Mouse (Mus musculus): ENCODE results near the gene Ppp1r12a. TPM values are rescaled to one million over a fixed set of nuclear protein-coding genes. Genes with fewer than 3 reads are reported as not detected.

The Ppp1r12a gene
- polyA plus RNA-seq, 1 experiment: 1.0 TPM

DNA sequence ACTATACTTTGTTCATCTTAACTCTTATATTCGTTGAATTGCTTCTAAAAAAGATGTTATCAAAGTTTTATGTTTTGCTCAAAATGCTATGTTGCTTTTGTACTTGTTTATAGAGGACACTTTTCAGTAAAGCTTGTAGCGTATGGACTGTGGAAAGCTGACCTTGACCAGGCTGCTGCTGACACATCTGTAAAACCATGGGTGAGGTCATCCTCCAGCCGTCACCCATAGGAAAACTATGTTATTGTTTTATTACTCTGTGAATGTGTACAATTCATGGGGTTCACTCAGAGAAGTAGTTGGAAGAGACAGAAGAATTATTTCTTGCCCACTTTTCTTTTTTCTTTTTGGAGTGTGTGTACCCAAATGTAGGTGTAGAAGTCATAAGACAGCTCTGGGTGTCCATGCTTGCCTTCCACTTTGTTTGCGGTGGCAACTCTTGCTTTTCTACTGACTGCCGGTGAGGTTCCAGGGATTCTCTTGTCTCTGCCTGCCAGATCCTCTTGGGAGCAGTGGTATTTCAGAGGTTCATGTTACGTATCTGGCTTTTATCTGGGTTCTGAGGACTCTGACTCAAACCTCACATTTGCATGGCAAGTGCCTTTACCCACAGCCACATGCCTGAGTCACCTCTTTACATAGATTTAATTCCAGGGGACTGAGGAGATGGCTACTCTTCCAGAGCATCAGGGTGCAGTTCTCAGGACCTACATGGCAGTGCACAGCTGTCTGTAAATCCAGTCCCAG lies 11.0 kb downstream of the Ppp1r12a start:
- TF ChIP-seq TAL1 (IDR thresholded peaks at IDR 0.05; ENCODE audit: low read length) (no peak), GATA1 (IDR thresholded peaks at IDR 0.05; ENCODE audit: low read length) (no peak)
- Histone ChIP-seq H3K36me3 (ENCODE audit: control insufficient read depth) (peaks cover 12% of the 10 kb centered on the region), H3K4me1 (ENCODE audit: control insufficient read depth) (peaks cover 51% of the 10 kb centered on the region), H3K4me3 (replicated peaks) (no peak overlapping the region), H3K27me3 (ENCODE audit: control insufficient read depth) (no peaks in the 10 kb centered on the region), H3K9me3 (ENCODE audit: control insufficient read depth, low read length) (no peaks in the 10 kb centered on the region)

DNA sequence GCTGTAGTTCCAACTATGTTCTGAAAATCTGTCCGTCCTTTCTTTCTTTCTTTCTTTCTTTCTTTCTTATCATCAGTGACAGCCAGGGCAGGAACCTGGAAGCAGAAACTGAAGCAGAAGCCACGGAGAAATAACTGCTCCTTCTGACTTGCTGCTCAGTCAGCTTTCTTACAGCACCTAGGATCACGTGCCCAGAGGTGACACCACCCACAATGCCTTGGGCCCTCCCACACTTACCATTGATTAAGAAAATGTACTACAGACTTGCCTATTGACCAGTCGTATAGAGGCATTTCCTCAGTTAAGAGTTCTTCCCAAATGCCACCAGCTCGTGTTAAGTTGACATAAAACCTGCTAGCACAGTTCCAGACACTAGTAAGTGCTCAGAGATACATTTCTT lies 12.1 kb downstream of the Ppp1r12a start:
- Histone ChIP-seq H3K36me3 (ENCODE audit: control insufficient read depth) (peaks cover 8% of the 10 kb centered on the region), H3K9me3 (ENCODE audit: control insufficient read depth, low read length) (no peaks in the 10 kb centered on the region), H3K27me3 (ENCODE audit: control insufficient read depth) (no peaks in the 10 kb centered on the region), H3K4me1 (ENCODE audit: control insufficient read depth) (peaks cover 56% of the 10 kb centered on the region), H3K4me3 (replicated peaks) (no peak overlapping the region)
- TF ChIP-seq TAL1 (IDR thresholded peaks at IDR 0.05; ENCODE audit: low read length) (no peak), GATA1 (IDR thresholded peaks at IDR 0.05; ENCODE audit: low read length) (no peak)

DNA sequence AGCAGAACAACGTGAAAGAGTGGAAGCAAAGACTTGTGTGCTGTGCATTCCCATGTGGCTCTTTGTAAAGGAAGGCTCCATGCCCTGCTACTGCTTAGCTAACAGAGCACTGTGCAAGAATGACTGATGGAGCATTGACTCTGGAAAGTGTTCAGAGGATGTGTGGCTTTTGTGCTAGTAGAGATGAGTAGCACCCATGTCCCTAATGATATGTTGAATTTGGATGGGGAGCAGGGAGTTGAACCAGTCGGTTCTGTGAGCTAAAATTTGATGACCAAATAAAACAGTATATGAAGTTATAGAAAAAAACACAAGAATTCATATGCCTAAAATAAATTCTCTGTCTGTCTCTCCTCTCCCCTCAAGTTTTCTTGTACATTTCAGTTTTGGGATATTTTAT lies 13.9 kb downstream of the Ppp1r12a start:
- H3K27me3 ChIP-seq (ENCODE audit: control insufficient read depth): no peaks in the 10 kb centered on the region
- peaks cover 61% of the 10 kb centered on the region for H3K4me1 ChIP-seq (ENCODE audit: control insufficient read depth)
- no peak for TF ChIP-seq GATA1 (IDR thresholded peaks at IDR 0.05; ENCODE audit: low read length)
- no peak for TF ChIP-seq TAL1 (IDR thresholded peaks at IDR 0.05; ENCODE audit: low read length)
- no peak overlapping the region for H3K4me3 ChIP-seq (replicated peaks)
- peaks cover 10% of the 10 kb centered on the region for H3K36me3 ChIP-seq (ENCODE audit: control insufficient read depth)
- H3K9me3 ChIP-seq (ENCODE audit: control insufficient read depth, low read length): no peaks in the 10 kb centered on the region

DNA sequence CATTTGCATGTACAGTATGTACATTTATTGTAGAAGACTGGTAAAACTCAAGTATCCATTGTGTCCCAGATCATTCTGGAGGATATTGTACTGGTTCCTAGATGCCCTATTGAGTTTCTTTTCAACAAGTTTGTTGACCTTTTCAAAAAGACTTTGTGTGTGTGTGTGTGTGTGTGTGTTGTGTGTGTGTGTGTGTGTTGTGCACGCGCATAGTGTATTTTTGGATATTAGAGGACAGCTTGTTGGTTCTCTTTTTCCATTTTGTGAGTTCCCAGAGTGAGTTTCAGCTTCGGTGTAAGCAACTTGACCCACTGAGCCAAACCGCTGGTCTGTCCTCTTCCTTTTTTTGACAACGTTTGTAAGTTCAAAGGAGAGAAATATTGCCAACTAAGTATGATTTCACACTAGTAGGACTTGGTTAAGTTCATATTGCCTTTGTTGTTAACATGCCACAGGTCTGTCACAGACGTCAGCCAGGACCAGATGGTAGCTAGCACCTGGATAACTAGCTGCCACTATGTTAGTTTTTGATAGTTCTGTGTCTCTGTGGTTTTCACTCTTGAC lies 16.4 kb downstream of the Ppp1r12a start:
- Histone ChIP-seq H3K4me1 (ENCODE audit: control insufficient read depth) (peaks cover 59% of the 10 kb centered on the region), H3K4me3 (replicated peaks) (no peak overlapping the region), H3K9me3 (ENCODE audit: control insufficient read depth, low read length) (no peaks in the 10 kb centered on the region), H3K27me3 (ENCODE audit: control insufficient read depth) (no peaks in the 10 kb centered on the region), H3K36me3 (ENCODE audit: control insufficient read depth) (peaks cover 5% of the 10 kb centered on the region)
- no peak for TF ChIP-seq GATA1 (IDR thresholded peaks at IDR 0.05; ENCODE audit: low read length)
- no peak for TF ChIP-seq TAL1 (IDR thresholded peaks at IDR 0.05; ENCODE audit: low read length)

DNA sequence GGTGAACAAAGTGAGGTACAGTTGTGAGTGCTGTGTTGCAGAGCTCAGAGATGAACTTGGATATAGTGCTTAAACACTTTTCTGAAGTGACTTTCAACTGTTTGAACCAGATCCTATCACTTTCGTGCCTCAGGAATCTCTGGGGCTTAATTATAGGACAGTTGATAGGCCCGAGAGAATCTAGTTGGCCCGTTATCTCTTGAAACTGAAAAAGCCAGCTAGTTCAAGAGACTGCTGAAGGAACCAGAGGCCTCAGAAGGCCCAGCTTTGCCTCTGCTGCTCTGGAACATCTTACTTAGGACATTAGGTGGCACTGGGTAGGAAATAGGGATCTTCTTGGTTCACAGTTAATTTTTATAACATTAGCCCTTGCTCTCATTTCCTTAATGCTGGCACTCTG lies 17.4 kb downstream of the Ppp1r12a start:
- no peak overlapping the region for H3K4me3 ChIP-seq (replicated peaks)
- no peaks in the 10 kb centered on the region for H3K27me3 ChIP-seq (ENCODE audit: control insufficient read depth)
- TF ChIP-seq TAL1 (IDR thresholded peaks at IDR 0.05; ENCODE audit: low read length) (no peak), GATA1 (IDR thresholded peaks at IDR 0.05; ENCODE audit: low read length) (no peak)
- H3K36me3 ChIP-seq (ENCODE audit: control insufficient read depth): peaks cover 6% of the 10 kb centered on the region
- no peaks in the 10 kb centered on the region for H3K9me3 ChIP-seq (ENCODE audit: control insufficient read depth, low read length)
- H3K4me1 ChIP-seq (ENCODE audit: control insufficient read depth): peaks cover 51% of the 10 kb centered on the region

DNA sequence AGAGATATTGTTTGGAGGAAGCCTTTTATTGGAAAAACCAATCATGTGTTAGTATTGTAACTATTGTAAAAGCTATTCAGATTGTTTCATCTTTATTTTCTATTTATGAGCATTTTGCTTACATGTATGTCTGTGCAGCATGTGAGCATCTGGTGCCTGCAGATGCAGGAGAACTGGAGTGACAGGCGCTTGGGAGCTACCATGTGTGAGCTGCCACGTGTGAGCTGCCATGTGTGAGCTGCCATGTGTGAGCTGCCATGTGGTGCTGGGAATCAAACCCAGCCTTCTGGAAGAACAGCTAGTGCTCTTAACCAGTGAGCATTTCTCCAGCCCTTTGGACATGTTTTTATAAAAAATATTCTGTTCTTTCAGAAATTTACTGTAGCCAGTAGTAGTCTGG lies 18.3 kb downstream of the Ppp1r12a start:
- Histone ChIP-seq H3K36me3 (ENCODE audit: control insufficient read depth) (peaks cover 6% of the 10 kb centered on the region), H3K4me3 (replicated peaks) (no peak overlapping the region), H3K4me1 (ENCODE audit: control insufficient read depth) (peaks cover 44% of the 10 kb centered on the region), H3K9me3 (ENCODE audit: control insufficient read depth, low read length) (no peaks in the 10 kb centered on the region), H3K27me3 (ENCODE audit: control insufficient read depth) (no peaks in the 10 kb centered on the region)
- TF ChIP-seq GATA1 (IDR thresholded peaks at IDR 0.05; ENCODE audit: low read length) (no peak), TAL1 (IDR thresholded peaks at IDR 0.05; ENCODE audit: low read length) (no peak)

DNA sequence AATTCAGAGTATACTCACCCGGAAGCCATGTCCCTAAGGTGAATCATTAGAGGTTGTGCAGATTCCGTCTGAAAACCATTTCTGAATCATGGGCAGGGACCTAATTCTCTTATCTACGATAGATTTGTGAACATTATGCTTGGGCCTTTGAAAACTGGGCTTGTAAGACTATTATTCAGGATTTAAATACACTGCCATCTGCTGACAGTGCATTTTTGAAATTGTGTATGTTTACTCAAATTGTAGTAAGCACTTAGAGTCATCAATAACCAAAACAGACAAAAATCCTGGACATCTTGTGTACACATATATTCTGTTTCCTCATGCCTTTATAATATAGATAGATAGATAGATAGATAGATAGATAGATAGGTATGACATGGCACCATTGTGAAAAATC lies 19.9 kb downstream of the Ppp1r12a start:
- no peaks in the 10 kb centered on the region for H3K27me3 ChIP-seq (ENCODE audit: control insufficient read depth)
- peaks cover 6% of the 10 kb centered on the region for H3K36me3 ChIP-seq (ENCODE audit: control insufficient read depth)
- TF ChIP-seq GATA1 (IDR thresholded peaks at IDR 0.05; ENCODE audit: low read length) (no peak), TAL1 (IDR thresholded peaks at IDR 0.05; ENCODE audit: low read length) (no peak)
- no peak overlapping the region for H3K4me3 ChIP-seq (replicated peaks)
- H3K4me1 ChIP-seq (ENCODE audit: control insufficient read depth): peaks cover 39% of the 10 kb centered on the region
- H3K9me3 ChIP-seq (ENCODE audit: control insufficient read depth, low read length): no peaks in the 10 kb centered on the region

DNA sequence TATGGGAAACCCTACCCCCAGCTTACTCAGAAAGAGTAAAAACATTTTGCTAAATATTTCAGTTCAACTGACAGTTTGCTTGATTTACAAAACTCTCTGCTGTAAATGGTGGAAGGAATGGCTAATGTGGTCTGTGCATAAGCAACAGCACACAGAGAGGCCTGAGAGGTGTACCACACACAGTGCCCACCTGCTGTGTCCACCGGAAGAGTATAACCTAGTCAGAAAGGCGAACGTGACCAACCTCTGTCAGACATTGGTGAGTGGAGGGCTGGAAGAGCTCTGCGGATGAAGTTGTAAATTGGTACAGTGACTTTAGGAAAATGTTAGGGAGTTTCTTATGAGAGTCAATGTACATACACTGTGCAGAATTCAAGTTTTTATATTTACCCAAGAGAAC lies 20.4 kb downstream of the Ppp1r12a start:
- peaks cover 39% of the 10 kb centered on the region for H3K4me1 ChIP-seq (ENCODE audit: control insufficient read depth)
- H3K36me3 ChIP-seq (ENCODE audit: control insufficient read depth): peaks cover 6% of the 10 kb centered on the region
- H3K27me3 ChIP-seq (ENCODE audit: control insufficient read depth): no peaks in the 10 kb centered on the region
- no peak overlapping the region for H3K4me3 ChIP-seq (replicated peaks)
- TF ChIP-seq GATA1 (IDR thresholded peaks at IDR 0.05; ENCODE audit: low read length): no peak
- no peak for TF ChIP-seq TAL1 (IDR thresholded peaks at IDR 0.05; ENCODE audit: low read length)
- H3K9me3 ChIP-seq (ENCODE audit: control insufficient read depth, low read length): no peaks in the 10 kb centered on the region

DNA sequence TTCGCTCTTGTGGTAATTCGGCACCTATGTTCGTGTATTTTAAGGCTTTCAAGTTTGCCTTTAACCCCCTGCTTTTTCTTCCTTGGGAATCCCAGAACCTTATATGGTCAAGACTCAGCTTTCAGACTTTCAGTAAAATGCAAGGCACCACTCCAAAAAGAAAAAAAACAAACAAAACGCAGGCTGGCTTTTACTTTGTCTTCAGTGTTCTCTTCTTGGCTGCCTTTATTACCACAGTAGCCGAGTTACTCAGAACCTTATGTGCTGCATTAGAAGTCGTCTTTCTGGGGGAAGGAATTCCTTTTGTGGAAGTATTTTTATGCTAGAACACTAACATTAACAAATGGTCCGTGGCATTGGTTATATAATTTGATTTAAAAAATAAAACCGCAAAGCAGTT lies 22.8 kb downstream of the Ppp1r12a start:
- TF ChIP-seq TAL1 (IDR thresholded peaks at IDR 0.05; ENCODE audit: low read length) (no peak), GATA1 (IDR thresholded peaks at IDR 0.05; ENCODE audit: low read length) (no peak)
- H3K4me3 ChIP-seq (replicated peaks): no peak overlapping the region
- H3K9me3 ChIP-seq (ENCODE audit: control insufficient read depth, low read length): no peaks in the 10 kb centered on the region
- no peaks in the 10 kb centered on the region for H3K27me3 ChIP-seq (ENCODE audit: control insufficient read depth)
- peaks cover 18% of the 10 kb centered on the region for H3K4me1 ChIP-seq (ENCODE audit: control insufficient read depth)
- H3K36me3 ChIP-seq (ENCODE audit: control insufficient read depth): peaks cover 13% of the 10 kb centered on the region

Data from erythroblast, embryonic 14.5 days (primary cell).